Mouse (Mus musculus): ENCODE measurements at regions not wholly inside any gene's neighbourhood (a gene's known extent, or its start where the extent isn't known, plus 50 kb on each side); places are given as distances from the start of the nearest gene placed in this dataset.

DNA sequence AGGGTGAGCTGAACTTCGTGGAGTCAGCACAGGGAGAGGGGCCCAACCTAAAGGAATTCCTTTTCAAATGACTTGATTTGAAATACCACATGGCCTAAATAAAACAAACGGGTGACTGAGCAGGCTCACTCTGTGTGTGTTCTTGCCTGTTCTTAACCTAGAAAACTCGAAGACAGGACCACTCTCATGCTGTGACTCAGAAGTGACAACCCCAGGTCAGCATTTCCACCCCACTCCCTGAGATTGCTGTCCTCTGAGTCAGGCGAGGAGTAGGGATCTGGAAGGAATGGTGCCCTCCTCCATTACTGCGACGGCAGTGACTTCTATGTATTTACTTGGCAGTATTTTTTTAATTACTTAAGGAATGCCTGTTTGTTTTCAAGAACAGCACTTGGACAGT, 155.8 kb upstream of the Rpl34 start:
- 58% methylated on average over 6 of the region's 6 CpGs for WGBS
- Histone ChIP-seq H3K4me3 (ENCODE audit: insufficient read depth, low read depth, low read length) (no peak overlapping the region), H3K27me3 (ENCODE audit: control insufficient read depth, insufficient read depth, low read length) (no peaks in the 10 kb centered on the region), H3K79me2 (ENCODE audit: control insufficient read depth, insufficient read depth, low read length) (no peaks in the 10 kb centered on the region), H3K9ac (ENCODE audit: low read depth, low read length) (no peak overlapping the region), H3K36me3 (ENCODE audit: control insufficient read depth, insufficient read depth, low read length) (no peaks in the 10 kb centered on the region), H3K4me1 (ENCODE audit: control insufficient read depth, insufficient read depth, low read length) (no peaks in the 10 kb centered on the region), H3K27ac (replicated peaks; ENCODE audit: insufficient read depth, low read depth, low read length) (no peak overlapping the region)
- no peak for DNase-seq (ENCODE audit: extremely low read depth, low read depth, low spot score)
- TF ChIP-seq CTCF (IDR thresholded peaks at IDR 0.05; ENCODE audit: low read depth, low read length) (no peak), POLR2A (IDR thresholded peaks at IDR 0.05; ENCODE audit: extremely low read depth, insufficient read depth, low read length) (no peak)

DNA sequence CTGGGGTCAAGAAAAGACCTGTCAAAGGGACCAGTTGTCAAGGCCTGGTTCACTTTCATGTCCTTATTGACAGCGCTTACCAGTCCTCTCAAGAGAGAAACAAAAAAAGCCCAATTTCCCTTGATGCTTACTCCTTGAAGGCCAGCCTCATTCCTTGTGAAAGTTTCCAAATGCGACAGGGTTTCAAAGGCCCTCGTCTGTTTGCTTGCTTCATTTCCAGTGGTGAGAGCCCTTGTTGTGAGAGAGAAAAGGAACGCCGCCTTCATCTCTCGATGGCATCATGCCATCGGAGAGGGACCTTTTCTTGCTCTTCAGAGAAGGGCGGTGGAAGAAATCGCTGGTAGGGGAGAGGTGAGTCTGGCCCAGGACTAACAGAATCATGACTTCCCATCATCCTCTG, 154.2 kb upstream of the Rpl34 start:
- no peak for DNase-seq (ENCODE audit: extremely low read depth, low read depth, low spot score)
- H3K79me2 ChIP-seq (ENCODE audit: control insufficient read depth, insufficient read depth, low read length) = no peaks in the 10 kb centered on the region
- H3K27ac ChIP-seq (replicated peaks; ENCODE audit: insufficient read depth, low read depth, low read length) = no peak overlapping the region
- 93% methylated on average over 9 of the region's 9 CpGs for WGBS
- TF ChIP-seq POLR2A (IDR thresholded peaks at IDR 0.05; ENCODE audit: extremely low read depth, insufficient read depth, low read length) (no peak), CTCF (IDR thresholded peaks at IDR 0.05; ENCODE audit: low read depth, low read length) (no peak)
- H3K9ac ChIP-seq (ENCODE audit: low read depth, low read length) = no peak overlapping the region
- H3K4me1 ChIP-seq (ENCODE audit: control insufficient read depth, insufficient read depth, low read length) = no peaks in the 10 kb centered on the region
- H3K4me3 ChIP-seq (ENCODE audit: insufficient read depth, low read depth, low read length) = no peak overlapping the region
- H3K36me3 ChIP-seq (ENCODE audit: control insufficient read depth, insufficient read depth, low read length) = no peaks in the 10 kb centered on the region
- H3K27me3 ChIP-seq (ENCODE audit: control insufficient read depth, insufficient read depth, low read length) = no peaks in the 10 kb centered on the region

DNA sequence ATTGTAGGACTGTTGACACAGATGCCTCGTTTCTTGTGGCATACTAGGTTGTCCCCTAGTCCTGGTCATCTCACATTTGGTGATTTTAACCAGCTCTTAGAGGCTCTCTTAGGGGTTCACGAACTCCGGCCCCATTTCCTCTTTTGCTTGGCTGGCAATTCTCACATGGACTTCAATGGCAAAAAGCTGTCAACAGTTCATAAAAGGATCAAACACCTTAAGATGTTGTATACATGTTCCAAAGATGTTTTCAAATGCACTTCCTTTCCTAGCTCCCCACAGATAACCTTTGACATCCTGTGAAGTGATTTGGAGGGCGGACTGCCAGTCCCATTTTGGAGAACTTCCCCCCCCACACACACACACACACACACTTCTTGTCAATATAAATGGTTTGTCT, 153.7 kb upstream of the Rpl34 start:
- no peak for DNase-seq (ENCODE audit: extremely low read depth, low read depth, low spot score)
- no peaks in the 10 kb centered on the region for H3K4me1 ChIP-seq (ENCODE audit: control insufficient read depth, insufficient read depth, low read length)
- no peaks in the 10 kb centered on the region for H3K79me2 ChIP-seq (ENCODE audit: control insufficient read depth, insufficient read depth, low read length)
- H3K9ac ChIP-seq (ENCODE audit: low read depth, low read length) = no peak overlapping the region
- 63% methylated on average over 4 of the region's 4 CpGs for WGBS
- no peaks in the 10 kb centered on the region for H3K36me3 ChIP-seq (ENCODE audit: control insufficient read depth, insufficient read depth, low read length)
- H3K4me3 ChIP-seq (ENCODE audit: insufficient read depth, low read depth, low read length) = no peak overlapping the region
- no peak for TF ChIP-seq CTCF (IDR thresholded peaks at IDR 0.05; ENCODE audit: low read depth, low read length)
- no peak for TF ChIP-seq POLR2A (IDR thresholded peaks at IDR 0.05; ENCODE audit: extremely low read depth, insufficient read depth, low read length)
- no peaks in the 10 kb centered on the region for H3K27me3 ChIP-seq (ENCODE audit: control insufficient read depth, insufficient read depth, low read length)
- no peak overlapping the region for H3K27ac ChIP-seq (replicated peaks; ENCODE audit: insufficient read depth, low read depth, low read length)

DNA sequence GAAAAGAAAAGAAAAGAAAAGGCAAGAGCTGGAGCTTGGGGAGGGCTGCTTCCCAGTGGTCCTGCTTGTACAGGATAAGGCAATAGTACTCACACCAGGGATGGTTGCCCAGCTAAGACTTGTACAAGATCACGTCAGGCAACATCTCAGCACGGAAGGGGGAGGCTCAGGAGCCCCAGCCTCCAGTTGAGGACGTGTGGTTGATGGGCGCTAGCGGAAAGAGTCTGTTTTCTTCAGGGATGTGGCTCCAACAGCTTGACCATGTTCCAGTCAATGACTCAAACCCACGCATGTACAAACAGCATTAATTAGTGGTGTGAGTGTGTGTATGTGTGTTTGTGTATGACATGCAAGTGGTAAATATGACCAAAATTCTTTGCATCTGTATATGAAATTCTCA, 153.1 kb upstream of the Rpl34 start:
- H3K4me3 ChIP-seq (ENCODE audit: insufficient read depth, low read depth, low read length) = no peak overlapping the region
- TF ChIP-seq CTCF (IDR thresholded peaks at IDR 0.05; ENCODE audit: low read depth, low read length) = no peak
- no peak for TF ChIP-seq POLR2A (IDR thresholded peaks at IDR 0.05; ENCODE audit: extremely low read depth, insufficient read depth, low read length)
- H3K36me3 ChIP-seq (ENCODE audit: control insufficient read depth, insufficient read depth, low read length) = no peaks in the 10 kb centered on the region
- H3K4me1 ChIP-seq (ENCODE audit: control insufficient read depth, insufficient read depth, low read length) = no peaks in the 10 kb centered on the region
- WGBS = 90% methylated on average over 6 of the region's 6 CpGs
- DNase-seq (ENCODE audit: extremely low read depth, low read depth, low spot score) = no peak
- H3K79me2 ChIP-seq (ENCODE audit: control insufficient read depth, insufficient read depth, low read length) = no peaks in the 10 kb centered on the region
- no peaks in the 10 kb centered on the region for H3K27me3 ChIP-seq (ENCODE audit: control insufficient read depth, insufficient read depth, low read length)
- no peak overlapping the region for H3K9ac ChIP-seq (ENCODE audit: low read depth, low read length)
- no peak overlapping the region for H3K27ac ChIP-seq (replicated peaks; ENCODE audit: insufficient read depth, low read depth, low read length)

DNA sequence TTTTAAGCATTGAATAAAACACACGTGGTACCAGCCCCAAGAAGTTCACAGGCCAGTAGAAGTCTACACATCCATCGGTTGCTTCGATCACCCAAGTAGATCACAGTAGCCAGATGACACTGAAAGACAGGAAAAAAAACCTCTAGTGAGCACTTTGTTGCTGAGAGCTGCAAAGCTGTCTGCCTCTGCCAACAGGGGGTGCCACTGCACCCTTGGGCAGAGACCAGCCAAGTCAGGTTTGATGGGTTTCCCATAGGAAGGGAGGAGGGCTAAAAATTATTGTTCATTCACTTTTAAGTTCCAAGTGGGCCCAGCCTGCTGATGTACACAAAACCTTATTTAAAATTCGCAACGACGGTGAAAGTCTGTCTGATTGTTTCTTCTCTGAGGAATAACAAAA, 150.3 kb upstream of the Rpl34 start:
- no peaks in the 10 kb centered on the region for H3K27me3 ChIP-seq (ENCODE audit: control insufficient read depth, insufficient read depth, low read length)
- TF ChIP-seq POLR2A (IDR thresholded peaks at IDR 0.05; ENCODE audit: extremely low read depth, insufficient read depth, low read length) (no peak), CTCF (IDR thresholded peaks at IDR 0.05; ENCODE audit: low read depth, low read length) (peak; percentile 36)

DNA sequence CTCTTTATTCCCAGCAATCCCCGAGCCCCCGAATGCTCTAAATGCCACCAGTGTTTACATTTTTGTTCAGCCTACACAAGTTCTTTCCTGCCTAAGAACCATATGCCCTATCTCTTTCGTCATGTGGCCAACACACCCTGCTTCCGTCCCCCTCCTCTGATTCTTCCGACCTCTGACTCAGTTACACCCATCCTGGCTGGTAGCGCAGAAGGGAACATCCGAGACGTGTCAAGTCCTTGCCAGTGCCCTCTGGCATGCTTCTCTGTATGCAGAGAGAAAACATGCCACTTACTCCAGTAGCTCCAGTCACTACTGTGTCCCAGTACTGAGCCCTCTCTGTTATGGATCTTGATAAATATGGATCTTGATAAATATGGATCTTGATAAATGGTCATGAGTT, 149.3 kb upstream of the Rpl34 start:
- Histone ChIP-seq H3K27ac (replicated peaks; ENCODE audit: insufficient read depth, low read depth, low read length) (no peak overlapping the region), H3K36me3 (ENCODE audit: control insufficient read depth, insufficient read depth, low read length) (no peaks in the 10 kb centered on the region), H3K79me2 (ENCODE audit: control insufficient read depth, insufficient read depth, low read length) (no peaks in the 10 kb centered on the region), H3K4me3 (ENCODE audit: insufficient read depth, low read depth, low read length) (no peak overlapping the region), H3K27me3 (ENCODE audit: control insufficient read depth, insufficient read depth, low read length) (no peaks in the 10 kb centered on the region), H3K4me1 (ENCODE audit: control insufficient read depth, insufficient read depth, low read length) (no peaks in the 10 kb centered on the region), H3K9ac (ENCODE audit: low read depth, low read length) (no peak overlapping the region)
- TF ChIP-seq POLR2A (IDR thresholded peaks at IDR 0.05; ENCODE audit: extremely low read depth, insufficient read depth, low read length) (no peak), CTCF (IDR thresholded peaks at IDR 0.05; ENCODE audit: low read depth, low read length) (no peak)
- no peak for DNase-seq (ENCODE audit: extremely low read depth, low read depth, low spot score)
- WGBS = 67% methylated on average over 8 of the region's 8 CpGs

More for the DNA sequence above, 150.3 kb upstream of the Rpl34 start:
- H3K9ac ChIP-seq (ENCODE audit: low read depth, low read length) = no peak overlapping the region
- no peaks in the 10 kb centered on the region for H3K4me1 ChIP-seq (ENCODE audit: control insufficient read depth, insufficient read depth, low read length)
- H3K27ac ChIP-seq (replicated peaks; ENCODE audit: insufficient read depth, low read depth, low read length) = no peak overlapping the region
- H3K79me2 ChIP-seq (ENCODE audit: control insufficient read depth, insufficient read depth, low read length) = no peaks in the 10 kb centered on the region
- H3K36me3 ChIP-seq (ENCODE audit: control insufficient read depth, insufficient read depth, low read length) = no peaks in the 10 kb centered on the region
- WGBS = 88% methylated on average over 6 of the region's 6 CpGs
- DNase-seq (ENCODE audit: extremely low read depth, low read depth, low spot score) = no peak
- no peak overlapping the region for H3K4me3 ChIP-seq (ENCODE audit: insufficient read depth, low read depth, low read length)
